Comparison of ENCODE assay signal across 10 mouse cellular contexts in genomic region chr8:45816765-45817426, GRCm38 (mm10).
DNase-seq lines count a peak whose midpoint lies in the region; ATAC-seq and TF ChIP-seq lines count a peak whose summit lies in the region.
"Had no signal": no experiment of that assay in that cellular context is flagged by ENCODE, and none has a peak within 500 bp of the region (broad histone marks: within the 10 kb centered on the region; RNA-seq: fewer than 3 reads in every experiment).

No protein-coding gene starts in this region.

- no peak for ATAC-seq in intestine, embryonic 14.5 days (replicated peaks; ENCODE audit: low FRiP score, low TSS enrichment, low read depth)
- no peak for ATAC-seq in intestine, embryonic 15.5 days
- peak; percentile 80 for ATAC-seq in forebrain, postnatal 0 days
- 0 out of 2 replicates have a peak, but pooled peaks have one; percentile 27 for ATAC-seq in midbrain, embryonic 11.5 days (ENCODE audit: low FRiP score)
- ATAC-seq in stomach, postnatal 0 days (ENCODE audit: low FRiP score, low TSS enrichment): no peak

- no peak overlapping the region for H3K4me3 ChIP-seq in intestine, embryonic 14.5 days (ENCODE audit: low read depth, low read length)
- no peak overlapping the region for H3K4me3 ChIP-seq in intestine, embryonic 15.5 days (replicated peaks)
- no peak overlapping the region for H3K4me3 ChIP-seq in E14TG2a.4 (replicated peaks; ENCODE audit: low read length)
- H3K4me3 ChIP-seq in forebrain, postnatal 0 days (ENCODE audit: low read depth, low read length): no peak overlapping the region
- no peak overlapping the region for H3K4me3 ChIP-seq in midbrain, embryonic 11.5 days (ENCODE audit: low read depth, low read length)
- H3K4me3 ChIP-seq in stomach, postnatal 0 days (ENCODE audit: low read depth, low read length): no peak overlapping the region
- H3K4me3 ChIP-seq: embryonic facial prominence, embryonic 12.5 days; limb, embryonic 12.5 days had no signal

- no peak overlapping the region for H3K27ac ChIP-seq in intestine, embryonic 14.5 days (ENCODE audit: low read depth)
- no peak overlapping the region for H3K27ac ChIP-seq in intestine, embryonic 15.5 days
- H3K27ac ChIP-seq in forebrain, postnatal 0 days (ENCODE audit: low read depth, low read length): no peak overlapping the region
- H3K27ac ChIP-seq in midbrain, embryonic 11.5 days (ENCODE audit: low read depth, low read length): no peak overlapping the region
- H3K27ac ChIP-seq in stomach, postnatal 0 days (replicated peaks): no peak overlapping the region
- H3K27ac ChIP-seq: embryonic facial prominence, embryonic 12.5 days; limb, embryonic 12.5 days had no signal

- H3K27me3 ChIP-seq in intestine, embryonic 14.5 days (replicated peaks; ENCODE audit: control insufficient read depth, insufficient read depth, low read length): no peaks in the 10 kb centered on the region
- H3K27me3 ChIP-seq in intestine, embryonic 15.5 days (replicated peaks): no peaks in the 10 kb centered on the region
- peaks cover 19% of the 10 kb centered on the region for H3K27me3 ChIP-seq in E14TG2a.4 (ENCODE audit: insufficient read depth, low read length)
- no peaks in the 10 kb centered on the region for H3K27me3 ChIP-seq in forebrain, postnatal 0 days (ENCODE audit: insufficient read depth, low read length)
- H3K27me3 ChIP-seq in midbrain, embryonic 11.5 days (ENCODE audit: control insufficient read depth, insufficient read depth, low read length): no peaks in the 10 kb centered on the region
- H3K27me3 ChIP-seq in stomach, postnatal 0 days (ENCODE audit: control insufficient read depth, insufficient read depth, low read length): no peaks in the 10 kb centered on the region
- H3K27me3 ChIP-seq: embryonic facial prominence, embryonic 12.5 days; limb, embryonic 12.5 days had no signal

- H3K9ac ChIP-seq in intestine, embryonic 14.5 days (ENCODE audit: low read length): no peak overlapping the region
- no peak overlapping the region for H3K9ac ChIP-seq in intestine, embryonic 15.5 days
- H3K9ac ChIP-seq in forebrain, postnatal 0 days: no peak overlapping the region
- no peak overlapping the region for H3K9ac ChIP-seq in midbrain, embryonic 11.5 days (ENCODE audit: low read length)
- H3K9ac ChIP-seq in stomach, postnatal 0 days (ENCODE audit: low read length): no peak overlapping the region
- H3K9ac ChIP-seq: embryonic facial prominence, embryonic 12.5 days; limb, embryonic 12.5 days had no signal

- DNase-seq in intestine, embryonic 14.5 days (ENCODE audit: low spot score): peak; percentile 82
- DNase-seq in cerebellum, adult 11 months: peak; percentile 20
- peak; percentile 87 for DNase-seq in forebrain, postnatal 0 days
- peak; percentile 30 for DNase-seq in layer of hippocampus, adult 9-10 months (ENCODE audit: low spot score)
- peak; percentile 97 for DNase-seq in midbrain, embryonic 11.5 days (ENCODE audit: low spot score, missing footprints)
- peak; percentile 67 for DNase-seq in stomach, postnatal 0 days (ENCODE audit: low spot score)

- no peak for TF ChIP-seq EP300 in stomach, postnatal 0 days (optimal IDR thresholded peaks at IDR 0.05)

- WGBS in intestine, embryonic 14.5 days: 28% methylated on average over 7 of the region's 7 CpGs
- WGBS in intestine, embryonic 15.5 days: 28% methylated on average over 7 of the region's 7 CpGs
- WGBS in forebrain, postnatal 0 days: 17% methylated on average over 7 of the region's 7 CpGs
- WGBS in midbrain, embryonic 11.5 days: 24% methylated on average over 7 of the region's 7 CpGs
- WGBS in stomach, postnatal 0 days: 32% methylated on average over 7 of the region's 7 CpGs

- peak; percentile 88 for TF ChIP-seq CTCF in E14TG2a.4 (conservative IDR thresholded peaks at IDR 0.05; ENCODE audit: low read length)
- peak; percentile 94 for TF ChIP-seq CTCF in forebrain, postnatal 0 days (IDR thresholded peaks at IDR 0.05; ENCODE audit: low read depth)
- peak; percentile 99 for TF ChIP-seq CTCF in stomach, postnatal 0 days (IDR thresholded peaks at IDR 0.05; ENCODE audit: low read depth)

- no peak overlapping the region for H3K4me2 ChIP-seq in intestine, embryonic 14.5 days (ENCODE audit: low read length)
- H3K4me2 ChIP-seq in intestine, embryonic 15.5 days (replicated peaks): no peak overlapping the region
- H3K4me2 ChIP-seq in forebrain, postnatal 0 days (ENCODE audit: low read depth): no peak overlapping the region
- no peak overlapping the region for H3K4me2 ChIP-seq in midbrain, embryonic 11.5 days
- no peak overlapping the region for H3K4me2 ChIP-seq in stomach, postnatal 0 days (replicated peaks; ENCODE audit: low read depth)
- H3K4me2 ChIP-seq: embryonic facial prominence, embryonic 12.5 days; limb, embryonic 12.5 days had no signal

- no peaks in the 10 kb centered on the region for H3K36me3 ChIP-seq in intestine, embryonic 14.5 days (ENCODE audit: control insufficient read depth, insufficient read depth, low read length)
- H3K36me3 ChIP-seq in intestine, embryonic 15.5 days: no peaks in the 10 kb centered on the region
- no peaks in the 10 kb centered on the region for H3K36me3 ChIP-seq in E14TG2a.4 (ENCODE audit: insufficient read depth, low read length)
- peaks cover 22% of the 10 kb centered on the region for H3K36me3 ChIP-seq in forebrain, postnatal 0 days (ENCODE audit: insufficient read depth)
- H3K36me3 ChIP-seq in midbrain, embryonic 11.5 days (ENCODE audit: control insufficient read depth, insufficient read depth, low read length): no peaks in the 10 kb centered on the region
- no peaks in the 10 kb centered on the region for H3K36me3 ChIP-seq in stomach, postnatal 0 days (ENCODE audit: control insufficient read depth, insufficient read depth, low read length)
- H3K36me3 ChIP-seq: embryonic facial prominence, embryonic 12.5 days; limb, embryonic 12.5 days had no signal

- H3K9me3 ChIP-seq in intestine, embryonic 14.5 days (ENCODE audit: control insufficient read depth, low read length): no peaks in the 10 kb centered on the region
- H3K9me3 ChIP-seq in intestine, embryonic 15.5 days: no peaks in the 10 kb centered on the region
- no peaks in the 10 kb centered on the region for H3K9me3 ChIP-seq in E14TG2a.4 (ENCODE audit: low read length)
- H3K9me3 ChIP-seq in forebrain, postnatal 0 days (ENCODE audit: low read length): no peaks in the 10 kb centered on the region
- no peaks in the 10 kb centered on the region for H3K9me3 ChIP-seq in midbrain, embryonic 11.5 days (ENCODE audit: control insufficient read depth, low read length)
- H3K9me3 ChIP-seq in stomach, postnatal 0 days (ENCODE audit: control insufficient read depth, low read length): no peaks in the 10 kb centered on the region
- H3K9me3 ChIP-seq: embryonic facial prominence, embryonic 12.5 days; limb, embryonic 12.5 days had no signal

- H3K4me1 ChIP-seq in intestine, embryonic 14.5 days (replicated peaks; ENCODE audit: control insufficient read depth, insufficient read depth, low read length): peaks cover 3% of the 10 kb centered on the region; the same call in 1 of the 2 replicates
- H3K4me1 ChIP-seq in intestine, embryonic 15.5 days (replicated peaks): no peaks in the 10 kb centered on the region
- peaks cover 21% of the 10 kb centered on the region for H3K4me1 ChIP-seq in E14TG2a.4 (replicated peaks; ENCODE audit: low read depth, low read length)
- no peaks in the 10 kb centered on the region for H3K4me1 ChIP-seq in forebrain, postnatal 0 days (ENCODE audit: insufficient read depth)
- no peaks in the 10 kb centered on the region for H3K4me1 ChIP-seq in midbrain, embryonic 11.5 days (ENCODE audit: control insufficient read depth, insufficient read depth, low read length)
- no peaks in the 10 kb centered on the region for H3K4me1 ChIP-seq in stomach, postnatal 0 days (replicated peaks; ENCODE audit: control insufficient read depth, insufficient read depth)
- H3K4me1 ChIP-seq: embryonic facial prominence, embryonic 12.5 days had no signal

Comparison
In these comparisons a context has a peak if more than half of its experiments do, and no peak if none do; other contexts are left out.
1. ATAC-seq: peak in forebrain, postnatal 0 days (single experiment) and midbrain, embryonic 11.5 days (single experiment); none in intestine, embryonic 14.5 days (single experiment), intestine, embryonic 15.5 days (single experiment) and stomach, postnatal 0 days (single experiment).
2. DNase-seq: peak in every context shown above with its lines; median percentile 97 in midbrain, embryonic 11.5 days; 87 in forebrain, postnatal 0 days; 82 in intestine, embryonic 14.5 days; 67 in stomach, postnatal 0 days; 30 in layer of hippocampus, adult 9-10 months; 20 in cerebellum, adult 11 months.
3. Peak in every context shown above with its lines, with median percentiles within 50 percentile points of each other: CTCF ChIP-seq.